Mouse (Mus musculus) heart, adult 2 months (tissue): ENCODE data around the gene Mapk13. TPM values are rescaled to one million over a fixed set of nuclear protein-coding genes. Genes with fewer than 3 reads are reported as not detected.
"Not testable (repeated sequence)": the region's sequence is repeated elsewhere in the genome, so short reads cannot be mapped to it uniquely, and the experiment has no call there.

ENCODE experiments used
- DNase-seq, 2 experiments: peaks; one replicate each; pipeline ENCODE4 v3.0.0; 2021
- H3K27ac ChIP-seq: fragments of 200-600 bp; 2 replicates; pipeline ENCODE4 v1.8.1; 2022
- H3K27me3 ChIP-seq: fragments of 200-500 bp; 2 replicates; pipeline ENCODE4 v1.6.1; 2012; ENCODE audit warnings: mild to moderate bottlenecking, low read length, inconsistent platforms, mixed read lengths; ENCODE audit not compliant: control insufficient read depth, insufficient read depth
- H3K36me3 ChIP-seq: fragments of 200-500 bp; 2 replicates; pipeline ENCODE4 v1.6.1; 2012; ENCODE audit warnings: low read length, inconsistent platforms; ENCODE audit not compliant: control insufficient read depth, insufficient read depth
- H3K4me1 ChIP-seq: fragments of 200-500 bp; 2 replicates; pipeline ENCODE4 v1.6.1; 2011; ENCODE audit warnings: low read length; ENCODE audit not compliant: control insufficient read depth, insufficient read depth
- H3K4me3 ChIP-seq: fragments of 200-600 bp; 2 replicates; pipeline ENCODE4 v1.8.1; 2022
- H3K79me2 ChIP-seq: fragments of 200-500 bp; replicated peaks from 2 replicates; pipeline ENCODE4 v1.6.1; 2012; ENCODE audit warnings: mild to moderate bottlenecking, inconsistent platforms, low read length, moderate library complexity, mixed read lengths; ENCODE audit not compliant: control insufficient read depth, insufficient read depth
- H3K9ac ChIP-seq: fragments of 200-500 bp; 2 replicates; pipeline ENCODE4 v1.6.1; 2012; ENCODE audit warnings: low read depth, mild to moderate bottlenecking, control low read depth, inconsistent platforms, low read length, mixed read lengths
- CTCF ChIP-seq: fragments of 200-600 bp; IDR thresholded peaks from 2 replicates; pipeline ENCODE4 v1.8.1; 2022; ENCODE audit warnings: antibody characterized with exemption, mild to moderate bottlenecking, moderate library complexity
- EP300 ChIP-seq: fragments of 200-500 bp; IDR thresholded peaks from 2 replicates; pipeline ENCODE4 v1.6.1; 2011; ENCODE audit warnings: low read depth, low read length, control low read depth; ENCODE audit not compliant: insufficient read depth
- POLR2A ChIP-seq: fragments of 200-500 bp; IDR thresholded peaks from 2 replicates; pipeline ENCODE4 v1.6.1; 2011; ENCODE audit warnings: mild to moderate bottlenecking, low read depth, low read length, control low read depth; ENCODE audit not compliant: insufficient read depth
- WGBS: fragments of 180-500 bp; shearing (Covaris S2); methylation state at CpG from one replicate; pipeline ENCODE4 v1.1.7; 2018; 5-methylcytosine and 5-hydroxymethylcytosine counted together
- intact Hi-C: fragments of 180-260 bp; cut with DNase I; formaldehyde crosslinking; loops from one replicate; pipeline ENCODE4 v1.15.1; 2025
- polyA plus RNA-seq: library from polyadenylated mRNA; depleted of rRNA; stranded (reverse); fragments of >200 nt; gene quantifications from 2 replicates; pipeline ENCODE4 v1.2.3, GENCODE M21; 2012
- total RNA-seq, 2 experiments: library from RNA; stranded (reverse); gene quantifications; 2 replicates each; pipeline ENCODE4 v1.2.3; 2021

The Mapk13 gene
- total and polyA plus RNA-seq, 3 experiments = 0.48 to 0.78 (median 0.52) TPM

DNA sequence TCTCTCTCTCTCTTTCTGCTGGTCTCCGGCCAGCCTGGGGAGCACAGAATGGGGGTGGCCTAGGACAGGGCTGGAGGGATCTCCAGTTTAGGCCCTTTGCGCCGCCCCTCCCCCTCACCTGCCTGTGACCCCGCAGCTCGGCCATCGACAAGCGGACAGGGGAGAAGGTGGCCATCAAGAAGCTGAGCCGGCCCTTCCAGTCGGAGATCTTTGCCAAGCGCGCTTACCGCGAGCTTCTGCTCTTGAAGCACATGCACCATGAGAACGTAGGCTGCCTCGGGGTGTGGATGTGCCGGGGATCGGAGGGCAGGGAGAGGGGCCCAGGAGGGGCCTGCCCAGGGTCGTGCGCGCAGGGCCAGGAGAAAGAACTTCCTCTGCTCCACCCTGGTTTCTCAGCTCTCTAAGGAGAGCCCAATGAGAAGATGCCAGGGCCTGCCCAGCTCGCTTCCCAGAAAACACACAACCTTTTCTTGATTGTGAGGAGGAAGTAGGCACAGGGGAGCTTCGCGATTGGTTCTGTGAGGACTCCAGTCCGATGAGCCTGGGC is 851 bp downstream of the Mapk13 start:
- intact Hi-C loops = no loop called here
- 5% methylated on average over 24 of the region's 24 CpGs for WGBS
- Histone ChIP-seq H3K79me2 (no peaks in the 10 kb centered on the region), H3K27me3 (peaks cover 9% of the 10 kb centered on the region), H3K36me3 (no peaks in the 10 kb centered on the region), H3K4me1 (no peaks in the 10 kb centered on the region), H3K9ac (no peak overlapping the region), H3K4me3 (peak overlapping the region; percentile 14; the same call in 1 of the 2 replicates), H3K27ac (no peak overlapping the region)
- DNase-seq = no peak
- TF ChIP-seq CTCF (no peak), POLR2A (no peak), EP300 (no peak)

DNA sequence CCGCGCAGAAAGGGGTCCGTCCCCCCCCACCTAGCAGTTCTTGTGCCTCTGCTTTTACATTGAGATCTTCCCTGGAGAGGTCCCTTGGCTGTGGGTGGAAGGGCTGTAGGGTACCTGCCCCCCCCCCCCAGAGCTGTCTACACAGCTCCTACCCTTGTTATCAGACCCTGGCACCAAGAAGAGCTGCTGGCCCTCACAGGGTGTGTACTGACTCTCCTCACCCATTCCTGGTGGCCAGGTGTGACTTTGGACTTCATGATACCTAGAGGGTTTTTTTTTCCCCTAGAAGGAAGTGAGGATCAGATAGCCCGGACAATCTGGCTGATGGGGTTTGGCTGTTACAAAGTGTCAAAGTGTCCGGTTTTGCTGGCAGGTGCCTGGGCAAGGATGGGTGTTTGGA is 2.2 kb downstream of the Mapk13 start:
- Histone ChIP-seq H3K9ac (no peak overlapping the region), H3K4me1 (no peaks in the 10 kb centered on the region), H3K4me3 (no peak overlapping the region), H3K79me2 (no peaks in the 10 kb centered on the region), H3K36me3 (no peaks in the 10 kb centered on the region), H3K27ac (no peak overlapping the region), H3K27me3 (peaks cover 9% of the 10 kb centered on the region)
- 86% methylated on average over 5 of the region's 5 CpGs for WGBS
- intact Hi-C loops = no loop called here
- DNase-seq = no peak
- TF ChIP-seq POLR2A (no peak), CTCF (no peak), EP300 (no peak)

DNA sequence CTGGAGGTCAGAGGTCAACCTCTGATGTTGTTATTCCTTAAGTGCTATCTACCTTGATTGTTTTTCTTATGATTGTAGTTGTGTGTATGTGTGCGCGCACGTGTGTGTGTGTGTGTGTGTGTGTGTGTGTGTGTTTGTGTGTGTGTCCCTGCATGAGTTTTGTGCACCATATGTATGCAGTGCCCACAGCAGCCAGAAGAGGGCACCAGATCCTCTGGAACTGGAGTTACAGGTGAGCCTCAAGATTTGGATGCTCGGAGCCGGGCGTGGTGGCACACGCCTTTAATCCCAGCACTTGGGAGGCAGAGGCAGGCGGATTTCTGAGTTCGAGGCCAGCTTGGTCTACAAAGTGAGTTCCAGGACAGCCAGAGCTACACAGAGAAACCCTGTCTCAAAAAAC is 5.2 kb downstream of the Mapk13 start:
- H3K4me1 ChIP-seq, intact Hi-C loops, H3K36me3 ChIP-seq, H3K27me3 ChIP-seq, DNase-seq, H3K9ac ChIP-seq, H3K27ac ChIP-seq, H3K4me3 ChIP-seq, H3K79me2 ChIP-seq: not testable (repeated sequence)
- 90% methylated on average over 9 of the region's 9 CpGs for WGBS

DNA sequence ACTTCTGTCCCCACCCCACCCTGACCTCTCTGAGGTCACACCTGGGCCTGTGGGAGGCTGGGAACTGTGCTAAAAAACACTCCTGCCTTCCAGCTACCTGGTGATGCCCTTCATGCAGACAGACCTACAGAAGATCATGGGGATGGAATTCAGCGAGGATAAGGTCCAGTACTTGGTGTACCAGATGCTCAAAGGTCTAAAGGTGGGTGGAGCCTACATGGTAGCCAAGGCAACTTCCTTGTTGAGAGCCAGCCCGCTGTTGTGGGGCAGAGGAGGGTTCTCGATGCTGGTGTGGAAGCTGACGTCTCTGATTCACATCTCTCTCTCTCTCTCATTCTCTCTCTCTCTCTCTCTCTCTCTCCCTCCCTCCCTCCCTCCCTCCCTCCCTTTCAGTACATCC is 6.1 kb downstream of the Mapk13 start:
- Histone ChIP-seq H3K79me2 (no peaks in the 10 kb centered on the region), H3K4me3 (no peak overlapping the region), H3K9ac (no peak overlapping the region), H3K27me3 (no peaks in the 10 kb centered on the region), H3K27ac (no peak overlapping the region), H3K4me1 (no peaks in the 10 kb centered on the region), H3K36me3 (no peaks in the 10 kb centered on the region)
- no peak for DNase-seq
- 82% methylated on average over 4 of the region's 4 CpGs for WGBS
- no peak for TF ChIP-seq EP300
- TF ChIP-seq POLR2A = no peak
- no peak for TF ChIP-seq CTCF
- intact Hi-C loops = loop anchor here (5.0 kb wide), 1 partner anchor 152 kb away; no protein-coding TSS in a partner anchor

DNA sequence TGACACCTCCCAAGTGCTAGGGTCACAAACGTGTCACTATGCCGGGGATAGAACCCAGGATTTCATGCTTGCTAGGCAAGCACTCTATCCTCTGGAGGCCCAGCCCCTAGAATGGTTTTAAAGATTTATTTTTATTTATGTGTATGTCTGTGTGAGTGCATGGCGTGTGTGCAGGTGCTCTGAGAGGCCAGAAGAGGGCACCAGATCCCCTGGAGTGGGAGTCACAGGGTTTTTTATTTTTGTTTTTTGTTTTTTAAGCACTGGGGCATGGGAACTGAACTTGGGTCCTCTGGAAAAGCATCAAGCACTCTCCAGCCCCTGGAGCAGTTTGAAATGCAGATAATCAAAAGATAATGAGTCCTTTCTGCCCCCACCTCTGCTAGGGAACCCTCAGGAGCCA is 7.7 kb downstream of the Mapk13 start:
- DNase-seq = no peak
- H3K27me3 ChIP-seq = no peaks in the 10 kb centered on the region
- H3K4me1 ChIP-seq = no peaks in the 10 kb centered on the region
- H3K27ac ChIP-seq = no peak overlapping the region
- H3K79me2 ChIP-seq = no peaks in the 10 kb centered on the region
- H3K4me3 ChIP-seq = no peak overlapping the region
- intact Hi-C loops = loop anchor here (5.0 kb wide), 1 partner anchor 150 kb away; no protein-coding TSS in a partner anchor
- WGBS = 91% methylated on average over 3 of the region's 3 CpGs
- no peak for TF ChIP-seq EP300
- TF ChIP-seq CTCF = peak; percentile 49
- no peak for TF ChIP-seq POLR2A
- no peak overlapping the region for H3K9ac ChIP-seq
- H3K36me3 ChIP-seq = no peaks in the 10 kb centered on the region

DNA sequence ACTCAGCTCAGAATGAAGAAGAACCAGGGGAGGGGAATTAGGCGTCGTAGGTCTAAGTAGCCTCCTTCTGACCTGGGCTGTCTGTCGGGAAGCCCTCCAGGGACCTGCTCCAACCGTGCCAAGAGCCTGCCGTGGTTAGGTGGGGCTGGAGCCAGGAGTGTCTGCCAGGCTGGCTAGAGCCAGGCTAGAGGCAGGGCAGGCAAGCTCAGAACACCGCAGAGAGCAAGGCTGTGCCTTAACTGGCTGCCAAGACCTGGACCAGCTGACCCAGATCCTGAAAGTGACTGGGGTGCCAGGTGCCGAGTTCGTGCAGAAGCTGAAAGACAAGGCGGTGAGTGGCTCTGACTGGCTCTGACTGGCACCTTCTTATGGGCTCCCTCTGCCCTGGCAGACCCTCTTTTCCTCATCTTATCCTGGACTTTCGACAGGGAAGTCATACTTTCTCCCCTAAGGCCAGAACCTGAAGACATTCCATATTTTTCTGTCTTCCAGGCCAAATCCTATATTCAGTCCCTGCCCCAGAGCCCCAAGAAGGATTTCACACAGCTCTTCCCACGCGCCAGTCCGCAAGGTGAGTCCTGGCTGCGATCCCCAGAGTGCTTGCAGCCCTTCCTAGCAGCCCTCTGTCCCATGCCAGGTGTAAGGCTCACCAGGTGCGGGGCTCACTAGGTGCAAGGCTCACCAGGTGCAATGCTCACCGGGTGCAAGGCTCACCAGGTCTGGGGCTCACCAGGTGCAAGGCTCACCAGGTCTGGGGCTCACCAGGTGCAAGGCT is 8.3 kb downstream of the Mapk13 start:
- no peak overlapping the region for H3K4me3 ChIP-seq
- no peaks in the 10 kb centered on the region for H3K79me2 ChIP-seq
- intact Hi-C loops = loop anchor here (5.0 kb wide), 1 partner anchor 150 kb away; no protein-coding TSS in a partner anchor
- no peaks in the 10 kb centered on the region for H3K4me1 ChIP-seq
- H3K27ac ChIP-seq = no peak overlapping the region
- DNase-seq = peak; percentile 55 to 83
- H3K9ac ChIP-seq = no peak overlapping the region
- H3K36me3 ChIP-seq = no peaks in the 10 kb centered on the region
- H3K27me3 ChIP-seq = no peaks in the 10 kb centered on the region
- WGBS = 68% methylated on average over 16 of the region's 16 CpGs
- no peak for TF ChIP-seq CTCF
- no peak for TF ChIP-seq EP300
- no peak for TF ChIP-seq POLR2A
